Mouse (Mus musculus) intestine, postnatal 0 days (tissue): ENCODE results near the gene Stat1. TPM values are rescaled to one million over a fixed set of nuclear protein-coding genes. Genes with fewer than 3 reads are reported as not detected.

Experiments
- ATAC-seq: fragments of 200-750 bp; cut with Nextera tagmentation; 2 replicates; pipeline ENCODE4 v1.8.0; 2017; ENCODE audit warnings: mild to moderate bottlenecking, moderate TSS enrichment, moderate library complexity
- H3K27ac ChIP-seq: fragments of 300-500 bp; sonication (generic); 2 replicates; pipeline ENCODE4 v1.5.1; 2014; ENCODE audit warnings: mild to moderate bottlenecking, low read depth, low read length, moderate library complexity
- H3K27me3 ChIP-seq: fragments of 300-500 bp; sonication (generic); replicated peaks from 2 replicates; pipeline ENCODE4 v1.6.1; 2014; ENCODE audit warnings: low read length, mixed read lengths; ENCODE audit not compliant: control insufficient read depth, insufficient read depth
- H3K36me3 ChIP-seq: fragments of 300-500 bp; sonication (generic); 2 replicates; pipeline ENCODE4 v1.6.1; 2014; ENCODE audit warnings: mild to moderate bottlenecking, moderate library complexity; ENCODE audit not compliant: control insufficient read depth, insufficient read depth
- H3K4me1 ChIP-seq: fragments of 300-500 bp; sonication (generic); replicated peaks from 2 replicates; pipeline ENCODE4 v1.6.1; 2014; ENCODE audit warnings: antibody characterized with exemption, low read length, mixed read lengths; ENCODE audit not compliant: control insufficient read depth, insufficient read depth
- H3K4me2 ChIP-seq: fragments of 300-500 bp; sonication (generic); replicated peaks from 2 replicates; pipeline ENCODE4 v1.6.1; 2014; ENCODE audit warnings: low read depth, mild to moderate bottlenecking, moderate library complexity
- H3K4me3 ChIP-seq: fragments of 300-500 bp; sonication (generic); 2 replicates; pipeline ENCODE4 v1.5.1; 2014; ENCODE audit warnings: low read depth, low read length
- H3K9ac ChIP-seq: fragments of 300-500 bp; sonication (generic); 2 replicates; pipeline ENCODE4 v1.6.1; 2014; ENCODE audit warnings: mild to moderate bottlenecking, low read depth, low read length
- H3K9me3 ChIP-seq: fragments of 300-500 bp; sonication (generic); 2 replicates; pipeline ENCODE4 v1.6.1; 2016; ENCODE audit warnings: mixed run types; ENCODE audit not compliant: control insufficient read depth
- CTCF ChIP-seq: sonication (generic); IDR thresholded peaks from 2 replicates; pipeline ENCODE4 v1.5.1; 2016; ENCODE audit warnings: low read depth, mild to moderate bottlenecking, control low read depth, antibody characterized with exemption, moderate library complexity
- WGBS: fragments of 180-500 bp; shearing (Covaris S2); extraction: QIAGEN DNeasy Blood & Tissue Kit; methylation state at CpG from one replicate; pipeline ENCODE4 v1.1.7; 2014; 5-methylcytosine and 5-hydroxymethylcytosine counted together
- polyA plus RNA-seq: library from polyadenylated mRNA; unstranded; fragments of >200 nt; fragmentation: Nextera tagmentation; extraction: Ambion mirVana; gene quantifications from 2 replicates; pipeline ENCODE4 v1.2.1, GENCODE M21; 2015

The Stat1 gene
- polyA plus RNA-seq, 1 experiment from 2014 or later, result 62.6 TPM

DNA sequence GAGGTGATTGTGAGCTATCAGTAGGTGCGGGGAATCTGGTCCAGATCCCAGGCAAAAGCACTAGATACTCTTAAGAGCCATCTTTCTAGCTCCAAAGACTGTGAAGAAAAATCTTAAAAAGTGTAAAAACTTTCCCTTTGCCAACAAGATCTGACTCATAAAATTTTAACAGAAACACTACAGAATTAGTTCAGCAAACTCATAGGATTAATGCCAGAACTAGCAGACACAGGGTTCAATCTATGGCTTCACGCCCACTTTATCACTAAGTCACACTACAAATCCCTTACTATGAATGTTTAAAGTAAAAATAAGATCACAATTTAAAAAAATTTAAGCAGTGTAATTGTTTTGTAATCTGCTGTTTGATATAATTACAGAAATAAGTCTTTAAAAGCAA lies 63.8 kb downstream of the Stat1 start:
- Histone ChIP-seq H3K36me3 (peaks cover 3% of the 10 kb centered on the region; the same call in 1 of the 2 replicates), H3K9me3 (no peaks in the 10 kb centered on the region), H3K4me3 (no peak overlapping the region), H3K4me1 (no peaks in the 10 kb centered on the region), H3K27me3 (no peaks in the 10 kb centered on the region), H3K27ac (no peak overlapping the region), H3K4me2 (no peak overlapping the region), H3K9ac (no peak overlapping the region)
- 84% methylated on average over 2 of the region's 2 CpGs for WGBS
- TF ChIP-seq CTCF, result no peak
- ATAC-seq, result no peak

Other genes starting within 250 kb of the Stat1 start
- 15.8 and 18.4 TPM in 2 replicates for gene Myo1b, start 203.4 kb upstream of the Stat1 start, polyA plus RNA-seq
- 0.38 and 0.77 TPM in 2 replicates for gene Stat4, start 132.3 kb upstream of the Stat1 start, polyA plus RNA-seq
- 33.9 and 41.0 TPM in 2 replicates for gene Gls, start 113.8 kb downstream of the Stat1 start, polyA plus RNA-seq